Mouse (Mus musculus): ENCODE results near the gene Pla2g4c. TPM values are rescaled to one million over a fixed set of nuclear protein-coding genes. Genes with fewer than 3 reads are reported as not detected.
"Not testable (repeated sequence)": the region's sequence is repeated elsewhere in the genome, so short reads cannot be mapped to it uniquely, and the experiment has no call there.

Gene Pla2g4c
- 1.7 and 1.9 TPM in 2 replicates for polyA plus RNA-seq (2016; fragmentation: Nextera tagmentation; extraction: Ambion mirVana)

DNA sequence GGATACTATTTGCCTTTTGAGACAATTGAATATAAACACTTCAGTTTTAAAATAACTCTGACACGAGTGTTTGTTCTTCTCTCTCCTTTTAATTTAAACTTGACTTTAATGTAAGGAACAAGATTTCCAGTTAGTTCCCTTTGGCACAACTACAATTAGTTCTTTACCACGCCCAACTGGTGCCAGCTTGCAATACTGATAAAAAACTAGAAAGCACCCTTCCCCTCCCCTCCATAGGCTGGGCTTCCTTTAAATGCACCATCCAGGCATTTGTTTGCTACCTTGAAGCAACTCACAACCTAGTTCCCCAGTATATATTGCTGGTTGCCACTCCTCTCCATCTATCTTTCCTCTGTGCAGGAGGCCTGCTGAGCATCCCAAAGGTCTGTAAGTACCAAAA, at the start of gene Pla2g4c:
Gene Pla2g4c, plus strand, starts transcription at position 340 of the 400 bp plus-strand sequence.
- Histone ChIP-seq H3K27ac (no peak within 1 kb of the TSS), H3K9me3 (no peaks in the 10 kb centered on the region), H3K4me3 (replicated peaks) (no peak within 1 kb of the TSS), H3K27me3 (no peaks in the 10 kb centered on the region), H3K4me1 (no peaks in the 10 kb centered on the region), H3K9ac (no peak within 1 kb of the TSS), H3K4me2 (no peak within 1 kb of the TSS), H3K36me3 (replicated peaks) (no peaks in the 10 kb centered on the region)
- ATAC-seq (ENCODE audit: low FRiP score): no peak
- 90% methylated on average over 2 of the region's 2 CpGs for WGBS

DNA sequence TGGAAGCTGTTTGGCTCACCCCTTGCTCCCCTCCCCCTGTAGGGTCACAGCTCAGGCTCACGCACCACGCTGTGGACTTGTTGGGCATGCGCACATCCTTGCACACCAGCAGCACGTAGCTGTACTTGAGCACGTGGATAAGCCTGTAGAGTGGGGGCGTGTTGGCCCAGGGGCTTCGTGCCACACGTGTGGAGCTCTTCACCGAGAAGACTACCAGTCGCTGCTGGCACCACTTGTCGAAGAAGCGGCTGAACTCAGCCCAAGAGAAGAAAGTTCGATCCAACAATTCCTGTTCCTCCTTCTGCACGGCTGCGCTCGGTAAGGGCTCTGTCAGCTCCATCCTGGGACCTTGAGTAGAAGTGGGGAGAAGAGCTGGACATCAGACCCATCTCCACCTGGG, 47.4 kb upstream of the Pla2g4c start, which contains the start of gene Lig1:
Gene Lig1, plus strand, starts transcription at position 203 of the 400 bp plus-strand sequence.
- Histone ChIP-seq H3K9ac (peak within 1 kb of the TSS; percentile 70), H3K4me2 (peak within 1 kb of the TSS; percentile 63), H3K36me3 (replicated peaks) (peaks cover 54% of the 10 kb centered on the region), H3K27ac (peak within 1 kb of the TSS; percentile 91; the same call in 1 of the 2 replicates), H3K4me1 (peaks cover 6% of the 10 kb centered on the region), H3K9me3 (no peaks in the 10 kb centered on the region), H3K4me3 (replicated peaks) (peak within 1 kb of the TSS; percentile 65), H3K27me3 (no peaks in the 10 kb centered on the region)
- no peak for ATAC-seq (ENCODE audit: low FRiP score)
- WGBS: 96% methylated on average over 16 of the region's 16 CpGs

DNA sequence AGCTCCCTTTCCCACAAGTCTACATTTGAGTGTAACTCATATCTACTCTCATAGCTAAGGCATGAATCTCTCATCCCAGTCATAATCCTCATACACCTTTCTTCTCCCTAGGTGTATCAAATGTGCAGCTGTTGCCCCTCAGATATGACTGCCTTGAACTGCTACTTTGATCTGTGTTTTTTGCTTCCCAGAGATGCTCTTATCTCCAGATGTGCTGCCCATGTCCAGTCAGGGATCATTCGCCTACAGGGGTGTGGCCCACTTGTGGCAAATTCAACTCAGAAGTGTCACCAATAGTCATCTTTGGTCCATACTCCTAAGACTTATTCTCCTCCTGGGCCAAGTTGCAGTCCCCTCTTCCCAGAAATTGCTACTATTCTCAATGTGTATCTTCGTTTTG, 46.6 kb upstream of the Pla2g4c start:
- H3K27ac ChIP-seq: no peak overlapping the region
- no peaks in the 10 kb centered on the region for H3K27me3 ChIP-seq
- H3K4me1 ChIP-seq: peaks cover 6% of the 10 kb centered on the region
- no peaks in the 10 kb centered on the region for H3K9me3 ChIP-seq
- peak overlapping the region; percentile 70 for H3K9ac ChIP-seq
- peaks cover 61% of the 10 kb centered on the region for H3K36me3 ChIP-seq (replicated peaks)
- WGBS: 27% methylated on average over 2 of the region's 2 CpGs
- peak overlapping the region; percentile 63 for H3K4me2 ChIP-seq
- H3K4me3 ChIP-seq (replicated peaks): peak overlapping the region; percentile 65
- peak; percentile 3; the same call in 1 of the 2 replicates for ATAC-seq (ENCODE audit: low FRiP score)

DNA sequence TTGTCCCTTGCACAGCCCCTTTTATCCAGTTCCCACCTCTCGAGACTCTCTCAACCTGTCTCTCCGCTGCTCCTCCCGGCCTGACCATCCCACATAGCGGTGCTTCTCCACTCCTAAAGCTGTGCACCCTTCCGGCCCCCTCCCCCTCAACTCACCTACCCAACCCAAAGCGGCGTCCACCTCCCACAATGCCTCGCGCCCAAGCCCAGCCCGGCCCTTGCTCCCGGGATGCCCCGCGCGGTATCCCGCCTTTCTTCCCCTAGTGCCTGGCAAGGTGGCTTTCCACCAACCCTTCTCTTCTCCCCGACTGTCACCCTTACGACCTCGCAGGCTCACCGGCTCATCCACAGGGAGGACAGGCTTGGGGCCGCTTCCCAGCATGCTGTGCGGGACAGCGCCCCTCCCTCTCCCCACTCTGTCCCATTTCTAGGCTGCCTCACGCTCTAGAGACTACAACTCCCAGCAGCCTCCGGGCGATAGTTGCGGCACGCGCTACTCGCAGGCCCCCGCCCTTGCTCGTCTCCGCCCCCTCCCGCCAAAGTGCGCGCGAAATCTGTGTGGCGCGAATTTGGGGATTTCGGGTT, 46.1 kb upstream of the Pla2g4c start, which contains the start of gene Zswim9:
Gene Zswim9, minus strand, starts transcription at position 414 of the 584 bp plus-strand sequence.
- peak; percentile 97 for ATAC-seq (ENCODE audit: low FRiP score)
- Histone ChIP-seq H3K36me3 (replicated peaks) (peaks cover 63% of the 10 kb centered on the region), H3K27ac (peak within 1 kb of the TSS; percentile 91), H3K4me2 (peak within 1 kb of the TSS; percentile 63), H3K27me3 (no peaks in the 10 kb centered on the region), H3K9ac (peak within 1 kb of the TSS; percentile 70), H3K4me1 (peaks cover 6% of the 10 kb centered on the region), H3K4me3 (replicated peaks) (peak within 1 kb of the TSS; percentile 65), H3K9me3 (no peaks in the 10 kb centered on the region)
- under 1% methylated on average over 39 of the region's 39 CpGs for WGBS

DNA sequence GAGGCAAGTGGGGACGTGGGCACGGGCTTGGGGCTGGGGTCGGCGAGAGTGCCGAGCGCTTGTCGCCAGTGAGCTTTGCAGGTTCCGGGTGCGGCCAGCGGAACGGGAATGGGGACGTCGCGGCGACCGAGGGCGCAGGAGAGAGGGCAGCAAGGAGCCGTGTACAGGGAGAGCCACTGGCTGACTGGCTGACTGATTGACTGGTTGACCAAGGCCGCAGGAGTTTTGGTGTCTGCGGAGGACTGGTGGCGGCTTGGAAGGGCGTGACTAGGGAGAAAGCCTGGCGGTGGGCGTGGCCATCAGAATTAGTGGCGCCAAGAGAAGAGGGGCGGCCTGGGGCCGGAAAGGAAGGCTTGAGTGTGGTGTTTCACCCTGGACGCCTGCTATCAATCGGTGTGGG, 45.5 kb upstream of the Pla2g4c start:
- 1% methylated on average over 19 of the region's 29 CpGs for WGBS
- Histone ChIP-seq H3K27ac (peak overlapping the region; percentile 91; the same call in 1 of the 2 replicates), H3K4me2 (peak overlapping the region; percentile 63), H3K4me3 (replicated peaks) (peak overlapping the region; percentile 65), H3K36me3 (replicated peaks) (peaks cover 58% of the 10 kb centered on the region), H3K9ac (peak overlapping the region; percentile 70)
- not testable (repeated sequence) for H3K27me3 ChIP-seq, H3K4me1 ChIP-seq, H3K9me3 ChIP-seq
- peak; percentile 72 for ATAC-seq (ENCODE audit: low FRiP score)

DNA sequence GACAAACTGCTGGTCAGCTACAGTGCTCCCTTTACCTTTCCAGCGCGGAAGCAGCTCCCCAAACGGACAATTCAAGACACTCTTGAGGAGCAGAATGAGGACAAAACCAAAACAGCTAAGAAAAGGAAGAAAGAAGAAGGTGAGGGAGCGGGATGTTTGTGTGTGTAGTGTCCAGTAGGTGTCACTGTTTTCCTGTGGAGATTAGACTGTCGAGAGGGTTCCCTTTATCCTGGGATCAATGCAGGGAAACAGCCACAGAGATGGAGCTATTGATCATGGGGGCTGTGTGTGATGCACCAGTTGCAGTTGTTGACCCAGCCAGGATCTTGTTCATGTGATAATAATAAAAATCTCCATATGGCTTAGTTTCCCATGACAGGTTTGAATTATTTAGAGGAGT, 35.8 kb upstream of the Pla2g4c start:
- H3K36me3 ChIP-seq (replicated peaks): peaks cover 82% of the 10 kb centered on the region
- no peak overlapping the region for H3K27ac ChIP-seq
- H3K27me3 ChIP-seq: no peaks in the 10 kb centered on the region
- H3K9ac ChIP-seq: no peak overlapping the region
- no peaks in the 10 kb centered on the region for H3K9me3 ChIP-seq
- no peak overlapping the region for H3K4me3 ChIP-seq (replicated peaks)
- WGBS: 45% methylated on average over 5 of the region's 5 CpGs
- no peaks in the 10 kb centered on the region for H3K4me1 ChIP-seq
- H3K4me2 ChIP-seq: no peak overlapping the region
- no peak for ATAC-seq (ENCODE audit: low FRiP score)

DNA sequence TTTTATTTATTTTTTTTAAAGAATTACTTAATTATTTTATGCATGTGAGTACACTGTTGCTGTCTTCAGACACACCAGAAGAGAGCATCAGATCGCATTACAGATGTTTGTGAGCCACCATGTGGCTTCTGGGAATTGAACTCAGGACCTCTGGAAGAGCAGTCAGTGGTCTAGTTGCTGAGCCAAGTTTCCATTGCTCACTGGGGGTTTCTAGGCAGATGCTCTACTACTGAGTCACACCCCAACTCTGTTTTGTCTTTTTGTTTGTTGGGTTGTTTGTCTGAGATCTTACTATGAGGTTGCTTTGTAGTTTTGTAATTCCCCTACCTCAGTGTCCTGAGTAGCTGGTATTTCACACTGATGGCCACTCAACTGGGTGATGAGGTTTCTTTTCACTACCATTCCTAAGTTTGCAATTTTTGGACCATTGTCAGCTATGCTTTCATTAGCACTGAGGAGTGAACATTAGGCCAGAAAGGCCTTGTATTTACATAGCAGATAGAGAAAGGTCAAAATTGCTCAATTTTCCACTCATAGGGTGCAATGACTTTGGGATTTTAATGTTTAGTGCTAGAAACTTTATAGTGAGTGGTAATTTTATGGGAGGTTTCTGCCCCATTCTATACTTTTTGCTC, 34.3 kb upstream of the Pla2g4c start:
- Histone ChIP-seq H3K36me3 (replicated peaks) (peaks cover 89% of the 10 kb centered on the region), H3K9me3 (no peaks in the 10 kb centered on the region), H3K4me1 (no peaks in the 10 kb centered on the region), H3K27ac (no peak overlapping the region), H3K9ac (no peak overlapping the region), H3K4me2 (no peak overlapping the region), H3K4me3 (replicated peaks) (no peak overlapping the region), H3K27me3 (no peaks in the 10 kb centered on the region)
- no peak for ATAC-seq (ENCODE audit: low FRiP score)
- WGBS: 89% methylated on average over 1 of the region's 1 CpGs

- WGBS: 93% methylated on average over 2 of the region's 2 CpGs
- H3K4me2 ChIP-seq: no peak overlapping the region
- no peak overlapping the region for H3K27ac ChIP-seq
- no peak overlapping the region for H3K4me3 ChIP-seq (replicated peaks)
- no peaks in the 10 kb centered on the region for H3K27me3 ChIP-seq
- no peaks in the 10 kb centered on the region for H3K4me1 ChIP-seq
- H3K9me3 ChIP-seq: no peaks in the 10 kb centered on the region
- H3K9ac ChIP-seq: no peak overlapping the region
- H3K36me3 ChIP-seq (replicated peaks): peaks cover 89% of the 10 kb centered on the region
- no peak for ATAC-seq (ENCODE audit: low FRiP score)
Observed at GRCm38 (mm10) chr7:13291370-13291769, 33.1 kb upstream of the Pla2g4c start.

DNA sequence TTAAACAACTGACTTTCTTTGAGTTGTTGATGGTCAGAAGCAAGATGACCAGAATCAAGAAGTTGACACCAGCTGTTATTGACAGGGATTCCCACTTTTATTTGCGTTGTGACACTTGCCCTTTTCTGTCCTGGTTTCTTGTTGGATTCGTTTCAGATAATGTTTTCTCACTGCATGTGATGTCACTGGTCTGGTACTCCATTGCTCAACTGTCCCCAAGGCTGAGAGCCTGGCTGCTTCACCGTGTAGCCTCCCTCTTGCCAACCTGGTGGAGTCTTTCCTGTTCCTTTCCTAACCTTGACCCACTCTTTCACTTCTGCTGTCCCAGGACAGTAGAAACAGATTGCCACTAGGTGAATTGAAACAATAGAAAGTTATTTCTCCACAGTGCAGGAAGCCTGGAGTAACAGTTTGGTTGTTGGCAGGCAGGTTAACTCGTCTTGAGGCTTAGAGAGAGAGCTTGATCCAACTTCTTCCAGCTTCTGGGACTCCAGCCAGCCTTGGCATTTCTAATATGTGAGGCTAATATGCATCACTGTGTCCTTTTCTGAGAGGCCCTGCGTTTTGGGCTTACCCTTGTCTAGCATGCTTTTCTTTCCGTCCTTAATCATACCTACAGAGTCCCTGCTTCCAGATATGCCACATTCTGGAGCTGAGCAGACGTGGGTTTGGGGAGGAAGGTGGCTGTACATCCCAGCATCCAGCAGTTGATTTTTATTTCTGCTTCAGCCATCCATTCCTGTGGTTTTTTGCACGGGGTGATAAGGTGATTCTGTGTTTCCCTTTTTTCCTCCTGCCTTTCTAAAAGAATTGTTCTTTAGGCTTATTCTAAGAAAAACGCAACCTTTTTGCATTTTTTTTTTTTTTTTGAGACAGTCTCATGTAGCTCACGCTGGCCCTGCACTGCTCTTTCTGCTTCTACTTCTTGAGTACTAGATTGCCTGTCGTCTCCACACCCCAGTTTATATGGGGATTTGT, 30.3 kb upstream of the Pla2g4c start:
- Histone ChIP-seq H3K4me2 (no peak overlapping the region), H3K9me3 (no peaks in the 10 kb centered on the region), H3K27me3 (no peaks in the 10 kb centered on the region), H3K4me1 (no peaks in the 10 kb centered on the region), H3K36me3 (replicated peaks) (peaks cover 98% of the 10 kb centered on the region), H3K9ac (no peak overlapping the region), H3K27ac (no peak overlapping the region), H3K4me3 (replicated peaks) (no peak overlapping the region)
- ATAC-seq (ENCODE audit: low FRiP score): no peak
- WGBS: 90% methylated on average over 11 of the region's 11 CpGs

DNA sequence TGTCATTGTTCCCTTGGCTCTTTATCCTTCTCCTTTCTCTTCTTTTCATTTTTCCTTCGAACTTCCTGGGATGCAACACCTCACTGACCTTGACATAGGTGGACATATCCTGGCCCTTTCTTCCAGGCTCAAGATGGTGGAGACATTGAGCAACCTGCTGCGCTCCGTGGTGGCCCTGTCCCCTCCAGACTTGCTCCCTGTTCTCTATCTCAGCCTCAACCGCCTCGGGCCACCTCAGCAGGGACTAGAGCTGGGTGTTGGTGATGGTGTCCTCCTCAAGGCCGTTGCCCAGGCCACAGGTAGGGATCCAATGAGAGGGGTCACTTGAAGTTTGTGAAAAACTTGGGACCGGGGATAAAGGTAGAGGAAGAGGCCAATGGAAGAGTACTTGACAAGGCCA, 29.2 kb upstream of the Pla2g4c start:
- Histone ChIP-seq H3K27ac (no peak overlapping the region), H3K9ac (no peak overlapping the region), H3K4me2 (no peak overlapping the region), H3K9me3 (no peaks in the 10 kb centered on the region), H3K4me1 (no peaks in the 10 kb centered on the region), H3K4me3 (replicated peaks) (no peak overlapping the region), H3K36me3 (replicated peaks) (peaks cover 98% of the 10 kb centered on the region), H3K27me3 (no peaks in the 10 kb centered on the region)
- ATAC-seq (ENCODE audit: low FRiP score): no peak
- 90% methylated on average over 7 of the region's 7 CpGs for WGBS

- H3K9ac ChIP-seq: no peak overlapping the region
- H3K4me2 ChIP-seq: no peak overlapping the region
- no peak overlapping the region for H3K27ac ChIP-seq
- H3K9me3 ChIP-seq: no peaks in the 10 kb centered on the region
- H3K27me3 ChIP-seq: no peaks in the 10 kb centered on the region
- WGBS: 94% methylated on average over 1 of the region's 1 CpGs
- peaks cover 100% of the 10 kb centered on the region for H3K36me3 ChIP-seq (replicated peaks)
- H3K4me3 ChIP-seq (replicated peaks): no peak overlapping the region
- no peak for ATAC-seq (ENCODE audit: low FRiP score)
- no peaks in the 10 kb centered on the region for H3K4me1 ChIP-seq
Observed at GRCm38 (mm10) chr7:13297636-13298035, 26.8 kb upstream of the Pla2g4c start.

DNA sequence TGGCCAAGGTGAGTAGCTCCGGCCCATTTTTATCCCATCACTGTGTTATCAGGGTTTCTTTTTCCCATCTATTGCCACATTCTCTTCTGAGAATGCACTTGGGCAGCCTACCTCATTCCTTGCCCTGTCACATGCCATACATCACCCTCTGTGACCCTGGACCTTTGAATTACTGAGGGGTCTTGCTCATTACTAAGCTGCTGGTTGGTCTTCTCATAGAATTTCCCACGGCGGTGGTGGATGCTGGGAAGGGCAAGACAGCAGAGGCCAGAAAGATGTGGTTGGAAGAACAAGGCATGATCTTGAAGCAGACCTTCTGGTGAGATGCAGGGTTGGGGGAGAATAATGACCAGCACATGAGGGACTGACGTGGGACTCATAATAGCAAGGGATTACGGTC, 25.6 kb upstream of the Pla2g4c start:
- WGBS: 95% methylated on average over 5 of the region's 5 CpGs
- H3K4me2 ChIP-seq: no peak overlapping the region

More for the DNA sequence above, 25.6 kb upstream of the Pla2g4c start:
- no peak for ATAC-seq (ENCODE audit: low FRiP score)
- Histone ChIP-seq H3K9me3 (no peaks in the 10 kb centered on the region), H3K4me3 (replicated peaks) (no peak overlapping the region), H3K4me1 (no peaks in the 10 kb centered on the region), H3K9ac (no peak overlapping the region), H3K36me3 (replicated peaks) (peaks cover 100% of the 10 kb centered on the region), H3K27me3 (no peaks in the 10 kb centered on the region), H3K27ac (no peak overlapping the region)

Measured in forebrain, embryonic 12.5 days (tissue).